ENCODE assay signal across 8 mouse cellular contexts in genomic region chr1:132007828-132008827, GRCm38 (mm10). TPM values are rescaled to one million over a fixed set of nuclear protein-coding genes. Genes with fewer than 3 reads are reported as not detected.
DNase-seq lines count a peak whose midpoint lies in the region; ATAC-seq and TF ChIP-seq lines count a peak whose summit lies in the region.

No protein-coding gene starts in this region.

- peak overlapping the region; percentile 79 for H3K4me2 ChIP-seq in forebrain, embryonic 12.5 days
- peak overlapping the region; percentile 91 for H3K4me2 ChIP-seq in liver, embryonic 16.5 days (ENCODE audit: low read depth, low read length)
- H3K4me2 ChIP-seq in neural tube, embryonic 12.5 days (replicated peaks): peak overlapping the region; percentile 72
- peak overlapping the region; percentile 65 for H3K4me2 ChIP-seq in stomach, postnatal 0 days (replicated peaks; ENCODE audit: low read depth)

- peak; percentile 80 for DNase-seq in c-Kit-positive CD71-positive TER-119-positive erythroid progenitor cells, embryonic 14.5 days (ENCODE audit: low spot score)
- DNase-seq in heart, postnatal 10 days: peak; percentile 90 to 92
- DNase-seq in large intestine, adult 2 months (ENCODE audit: low read depth, low spot score): peak; percentile 43
- DNase-seq in stomach, postnatal 0 days (ENCODE audit: low spot score): peak; percentile 96

- ATAC-seq in forebrain, embryonic 12.5 days (ENCODE audit: low FRiP score): peak; percentile 93
- ATAC-seq in liver, embryonic 16.5 days (ENCODE audit: low read depth): peak; percentile 93
- peak; percentile 91 for ATAC-seq in neural tube, embryonic 12.5 days (ENCODE audit: low FRiP score, low read depth)
- ATAC-seq in stomach, postnatal 0 days (ENCODE audit: low FRiP score, low TSS enrichment): peak; percentile 88

- under 1% methylated on average over 68 of the region's 72 CpGs for WGBS in forebrain, embryonic 12.5 days
- WGBS in large intestine, adult 2 months: under 1% methylated on average over 66 of the region's 72 CpGs
- under 1% methylated on average over 72 of the region's 72 CpGs for WGBS in liver, embryonic 16.5 days (ENCODE audit: insufficient replicate concordance)
- 1% methylated on average over 67 of the region's 72 CpGs for WGBS in neural tube, embryonic 12.5 days
- WGBS in stomach, postnatal 0 days: under 1% methylated on average over 49 of the region's 72 CpGs

- H3K4me1 ChIP-seq in ES-Bruce4 (ENCODE audit: control insufficient read depth, insufficient read depth, low read length): peaks cover 3% of the 10 kb centered on the region
- peaks cover 18% of the 10 kb centered on the region for H3K4me1 ChIP-seq in forebrain, embryonic 12.5 days
- H3K4me1 ChIP-seq in liver, embryonic 16.5 days (ENCODE audit: control insufficient read depth, low read depth, low read length): peaks cover 37% of the 10 kb centered on the region
- peaks cover 10% of the 10 kb centered on the region for H3K4me1 ChIP-seq in neural tube, embryonic 12.5 days
- H3K4me1 ChIP-seq in stomach, postnatal 0 days (replicated peaks; ENCODE audit: control insufficient read depth, insufficient read depth): no peaks in the 10 kb centered on the region

- peak; percentile 69 for TF ChIP-seq POLR2A in ES-Bruce4 (IDR thresholded peaks at IDR 0.05; ENCODE audit: insufficient read depth, low read length)

- no peak for TF ChIP-seq EP300 in ES-Bruce4 (IDR thresholded peaks at IDR 0.05; ENCODE audit: insufficient read depth, low read depth, low read length)
- peak; percentile 61 for TF ChIP-seq EP300 in stomach, postnatal 0 days (optimal IDR thresholded peaks at IDR 0.05)

- intact Hi-C loops in heart, postnatal 10 days (cut with DNase I): loop anchor here (2.0 kb wide), 1 partner anchor 31 kb away; no protein-coding TSS in a partner anchor

- H3K4me3 ChIP-seq in ES-Bruce4 (ENCODE audit: low read depth, low read length): peak overlapping the region; percentile 80
- H3K4me3 ChIP-seq in forebrain, embryonic 12.5 days (replicated peaks): peak overlapping the region; percentile 89
- peak overlapping the region; percentile 89 for H3K4me3 ChIP-seq in liver, embryonic 16.5 days (ENCODE audit: low read depth, low read length)
- peak overlapping the region; percentile 83 for H3K4me3 ChIP-seq in neural tube, embryonic 12.5 days
- H3K4me3 ChIP-seq in stomach, postnatal 0 days (ENCODE audit: low read depth, low read length): peak overlapping the region; percentile 83

- peak overlapping the region; percentile 98 for H3K9ac ChIP-seq in ES-Bruce4 (ENCODE audit: low read depth, poor library complexity, severe bottlenecking)
- peak overlapping the region; percentile 94 for H3K9ac ChIP-seq in forebrain, embryonic 12.5 days
- H3K9ac ChIP-seq in liver, embryonic 16.5 days (ENCODE audit: low read depth, low read length): peak overlapping the region; percentile 91
- peak overlapping the region; percentile 91 for H3K9ac ChIP-seq in neural tube, embryonic 12.5 days
- peak overlapping the region; percentile 98 for H3K9ac ChIP-seq in stomach, postnatal 0 days (ENCODE audit: low read length)

- no peak for TF ChIP-seq CTCF in ES-Bruce4 (IDR thresholded peaks at IDR 0.05; ENCODE audit: low read depth, low read length)
- TF ChIP-seq CTCF in stomach, postnatal 0 days (IDR thresholded peaks at IDR 0.05; ENCODE audit: low read depth): peak; percentile 25; the same call in 1 of the 2 replicates

- no peaks in the 10 kb centered on the region for H3K36me3 ChIP-seq in ES-Bruce4 (ENCODE audit: control insufficient read depth, insufficient read depth, low read length, poor library complexity, severe bottlenecking)
- H3K36me3 ChIP-seq in forebrain, embryonic 12.5 days (replicated peaks): no peaks in the 10 kb centered on the region
- no peaks in the 10 kb centered on the region for H3K36me3 ChIP-seq in liver, embryonic 16.5 days (ENCODE audit: control insufficient read depth, insufficient read depth)
- H3K36me3 ChIP-seq in neural tube, embryonic 12.5 days: no peaks in the 10 kb centered on the region
- H3K36me3 ChIP-seq in stomach, postnatal 0 days (ENCODE audit: control insufficient read depth, insufficient read depth, low read length): no peaks in the 10 kb centered on the region

- H3K27me3 ChIP-seq in ES-Bruce4 (ENCODE audit: control insufficient read depth, insufficient read depth, low read length, poor library complexity, severe bottlenecking): no peaks in the 10 kb centered on the region
- no peaks in the 10 kb centered on the region for H3K27me3 ChIP-seq in forebrain, embryonic 12.5 days
- no peaks in the 10 kb centered on the region for H3K27me3 ChIP-seq in liver, embryonic 16.5 days (ENCODE audit: control insufficient read depth, insufficient read depth, low read depth, low read length)
- no peaks in the 10 kb centered on the region for H3K27me3 ChIP-seq in neural tube, embryonic 12.5 days (replicated peaks)
- H3K27me3 ChIP-seq in stomach, postnatal 0 days (ENCODE audit: control insufficient read depth, insufficient read depth, low read length): no peaks in the 10 kb centered on the region

- H3K27ac ChIP-seq in ES-Bruce4 (ENCODE audit: insufficient read depth, low read length): peak overlapping the region; percentile 92
- H3K27ac ChIP-seq in forebrain, embryonic 12.5 days: peak overlapping the region; percentile 97
- peak overlapping the region; percentile 98 for H3K27ac ChIP-seq in liver, embryonic 16.5 days (ENCODE audit: low read length)
- peak overlapping the region; percentile 95 for H3K27ac ChIP-seq in neural tube, embryonic 12.5 days
- H3K27ac ChIP-seq in stomach, postnatal 0 days (replicated peaks): peak overlapping the region; percentile 100

- H3K9me3 ChIP-seq in ES-Bruce4 (replicated peaks; ENCODE audit: control insufficient read depth, insufficient read depth, low read length, poor library complexity, severe bottlenecking): no peaks in the 10 kb centered on the region
- H3K9me3 ChIP-seq in forebrain, embryonic 12.5 days: no peaks in the 10 kb centered on the region
- no peaks in the 10 kb centered on the region for H3K9me3 ChIP-seq in liver, embryonic 16.5 days (replicated peaks; ENCODE audit: control insufficient read depth, low read length)
- H3K9me3 ChIP-seq in neural tube, embryonic 12.5 days: no peaks in the 10 kb centered on the region
- no peaks in the 10 kb centered on the region for H3K9me3 ChIP-seq in stomach, postnatal 0 days (ENCODE audit: control insufficient read depth, low read length)

RNA-seq across cellular contexts. Expression of gene Elk4, which starts 0.7 kb away (rescaled TPM):
- 33.7 and 46.6 TPM in 2 replicates for polyA plus RNA-seq in ES-Bruce4 (2011; ENCODE audit: insufficient read depth, insufficient read length, low read depth, missing spikeins)
- 16.9 and 19.9 TPM in 2 replicates for polyA plus RNA-seq in forebrain, embryonic 12.5 days (2016; fragmentation: Nextera tagmentation; extraction: Ambion mirVana)
- 100 to 1,000 TPM; 133 to 138 TPM for total RNA-seq in heart, postnatal 10 days (2021)
- 14.3 and 17.9 TPM in 2 replicates for polyA plus RNA-seq in large intestine, adult 2 months (2012; rRNA removed)
- polyA plus RNA-seq in liver, embryonic 16.5 days (2015; fragmentation: Nextera tagmentation; extraction: Ambion mirVana): 8.6 and 10.0 TPM in 2 replicates
- 16.1 and 16.2 TPM in 2 replicates for polyA plus RNA-seq in neural tube, embryonic 12.5 days (2016; fragmentation: Nextera tagmentation; extraction: Ambion mirVana)
- 13.8 and 14.3 TPM in 2 replicates for polyA plus RNA-seq in stomach, postnatal 0 days (2015; fragmentation: Nextera tagmentation; extraction: Ambion mirVana)

RNA-seq across cellular contexts. Expression of gene Slc45a3, which starts 45.4 kb away (rescaled TPM):
- polyA plus RNA-seq in ES-Bruce4 (2011; ENCODE audit: insufficient read depth, insufficient read length, low read depth, missing spikeins): 3.3 and 3.9 TPM in 2 replicates
- 4.9 and 6.4 TPM in 2 replicates for polyA plus RNA-seq in forebrain, embryonic 12.5 days (2016; fragmentation: Nextera tagmentation; extraction: Ambion mirVana)
- 1 to 10 TPM; 3.0 to 5.3 TPM for total RNA-seq in heart, postnatal 10 days (2021)
- polyA plus RNA-seq in large intestine, adult 2 months (2012; rRNA removed): 2.3 and 2.5 TPM in 2 replicates
- 3.0 and 3.2 TPM in 2 replicates for polyA plus RNA-seq in liver, embryonic 16.5 days (2015; fragmentation: Nextera tagmentation; extraction: Ambion mirVana)
- 8.2 and 11.1 TPM in 2 replicates for polyA plus RNA-seq in neural tube, embryonic 12.5 days (2016; fragmentation: Nextera tagmentation; extraction: Ambion mirVana)
- 18.4 and 23.3 TPM in 2 replicates for polyA plus RNA-seq in stomach, postnatal 0 days (2015; fragmentation: Nextera tagmentation; extraction: Ambion mirVana)

RNA-seq across cellular contexts. Expression of gene Mfsd4a, which starts 59.7 kb away (rescaled TPM):
- polyA plus RNA-seq in ES-Bruce4 (2011; ENCODE audit: insufficient read depth, insufficient read length, low read depth, missing spikeins): 0.44 TPM in 1 of 2 replicates, not detected in the other
- polyA plus RNA-seq in forebrain, embryonic 12.5 days (2016; fragmentation: Nextera tagmentation; extraction: Ambion mirVana): 14.2 and 16.0 TPM in 2 replicates
- 1 to 10 TPM; 1.7 TPM for total RNA-seq in heart, postnatal 10 days (2021)
- polyA plus RNA-seq in large intestine, adult 2 months (2012; rRNA removed): 26.1 and 31.4 TPM in 2 replicates
- 5.3 and 6.3 TPM in 2 replicates for polyA plus RNA-seq in liver, embryonic 16.5 days (2015; fragmentation: Nextera tagmentation; extraction: Ambion mirVana)
- 9.8 and 11.2 TPM in 2 replicates for polyA plus RNA-seq in neural tube, embryonic 12.5 days (2016; fragmentation: Nextera tagmentation; extraction: Ambion mirVana)
- polyA plus RNA-seq in stomach, postnatal 0 days (2015; fragmentation: Nextera tagmentation; extraction: Ambion mirVana): 16.7 TPM in 2 replicates

Comparison
In these comparisons a context has a peak if more than half of its experiments do, and no peak if none do; other contexts are left out.
1. Peak in every context shown above with its lines: DNase-seq, ATAC-seq, H3K4me3 ChIP-seq and H3K27ac ChIP-seq.
2. DNase-seq: peak in every context shown above with its lines; median percentile 96 in stomach, postnatal 0 days; 91 in heart, postnatal 10 days; 80 in c-Kit-positive CD71-positive TER-119-positive erythroid progenitor cells, embryonic 14.5 days; 43 in large intestine, adult 2 months.